Mouse (Mus musculus): Measurements from ENCODE around the gene Cel. TPM values are rescaled to one million over a fixed set of nuclear protein-coding genes. Genes with fewer than 3 reads are reported as not detected.

Gene Cel
- polyA plus RNA-seq, 1 experiment: 0.49 TPM

- DNase-seq: no peak
- H3K4me1 ChIP-seq (replicated peaks; ENCODE audit: control insufficient read depth, insufficient read depth, low read length): no peaks in the 10 kb centered on the region
- no peak overlapping the region for H3K27ac ChIP-seq (ENCODE audit: control insufficient read depth, insufficient read depth, low read length)
- 93% methylated on average over 6 of the region's 6 CpGs for WGBS
- H3K36me3 ChIP-seq (ENCODE audit: control insufficient read depth, insufficient read depth, low read length): no peaks in the 10 kb centered on the region
- no peak for TF ChIP-seq CTCF (IDR thresholded peaks at IDR 0.05; ENCODE audit: borderline replicate concordance, control insufficient read depth, extremely low read depth, insufficient read depth, low read length, poor library complexity)
- no peak for TF ChIP-seq POLR2A (IDR thresholded peaks at IDR 0.05; ENCODE audit: control insufficient read depth, extremely low read depth, insufficient read depth, low read length, poor library complexity)
- H3K4me3 ChIP-seq (ENCODE audit: control insufficient read depth, insufficient read depth, low read length): no peak overlapping the region
- no peaks in the 10 kb centered on the region for H3K27me3 ChIP-seq (ENCODE audit: control insufficient read depth, insufficient read depth, low read length)
These were observed 56.9 kb downstream of the Cel start for GRCm38 (mm10) chr2:28506291-28506690.

GRCm38 (mm10) chr2:28505795-28506194 is 57.4 kb downstream of the Cel start, which contains the start of gene Gm10134:
Gene Gm10134 (plus strand): TSS chr2:28506095.
- 83% methylated on average over 3 of the region's 3 CpGs for WGBS
- no peak within 1 kb of the TSS for H3K4me3 ChIP-seq (ENCODE audit: control insufficient read depth, insufficient read depth, low read length)
- no peak for DNase-seq
- H3K27ac ChIP-seq (ENCODE audit: control insufficient read depth, insufficient read depth, low read length): no peak within 1 kb of the TSS
- H3K27me3 ChIP-seq (ENCODE audit: control insufficient read depth, insufficient read depth, low read length): no peaks in the 10 kb centered on the region
- no peak for TF ChIP-seq POLR2A (IDR thresholded peaks at IDR 0.05; ENCODE audit: control insufficient read depth, extremely low read depth, insufficient read depth, low read length, poor library complexity)
- no peak for TF ChIP-seq CTCF (IDR thresholded peaks at IDR 0.05; ENCODE audit: borderline replicate concordance, control insufficient read depth, extremely low read depth, insufficient read depth, low read length, poor library complexity)
- no peaks in the 10 kb centered on the region for H3K36me3 ChIP-seq (ENCODE audit: control insufficient read depth, insufficient read depth, low read length)
- no peaks in the 10 kb centered on the region for H3K4me1 ChIP-seq (replicated peaks; ENCODE audit: control insufficient read depth, insufficient read depth, low read length)

Other genes starting within 250 kb of the Cel start
- 1.2 and 1.3 TPM in 2 replicates for gene Ppp1r26, start 116.6 kb downstream of the Cel start, polyA plus RNA-seq (2012; rRNA removed)
- not detected in 2 replicates for gene 1700007K13Rik, start 97.1 kb downstream of the Cel start, polyA plus RNA-seq (2012; rRNA removed)
- 50.7 and 53.8 TPM in 2 replicates for gene Mrps2, start 95.3 kb downstream of the Cel start, polyA plus RNA-seq (2012; rRNA removed)
- 2.5 and 2.8 TPM in 2 replicates for gene Gbgt1, start 66.5 kb downstream of the Cel start, polyA plus RNA-seq (2012; rRNA removed)
- 0.47 and 0.61 TPM in 2 replicates for gene Gm10134, start 57.3 kb downstream of the Cel start, polyA plus RNA-seq (2012; rRNA removed)
- 45.4 and 51.6 TPM in 2 replicates for gene Ralgds, start 50.3 kb downstream of the Cel start, polyA plus RNA-seq (2012; rRNA removed)
- 33.7 and 34.5 TPM in 2 replicates for gene Gtf3c5, start 20.3 kb upstream of the Cel start, polyA plus RNA-seq (2012; rRNA removed)
- 1.8 and 2.0 TPM in 2 replicates for gene Gfi1b, start 58.6 kb upstream of the Cel start, polyA plus RNA-seq (2012; rRNA removed)
- gene Tsc1, start 77.8 kb upstream of the Cel start, polyA plus RNA-seq (2012; rRNA removed): 24.7 and 25.3 TPM in 2 replicates
- gene Spaca9, start 136.3 kb upstream of the Cel start, polyA plus RNA-seq (2012; rRNA removed): 1.6 and 2.5 TPM in 2 replicates
- 0.75 and 0.89 TPM in 2 replicates for gene Ak8, start 136.8 kb upstream of the Cel start, polyA plus RNA-seq (2012; rRNA removed)